ENCODE assay signal across 25 mouse cellular contexts in genomic region chr16:4984717-4985116, GRCm38 (mm10). TPM values are rescaled to one million over a fixed set of nuclear protein-coding genes. Genes with fewer than 3 reads are reported as not detected.
A peak's percentile ranks its signal among the peaks of the same experiment; 100 is the strongest.
DNase-seq lines count a peak whose midpoint lies in the region; ATAC-seq and TF ChIP-seq lines count a peak whose summit lies in the region.
"Had no signal": no experiment of that assay in that cellular context is flagged by ENCODE, and none has a peak within 500 bp of the region (broad histone marks: within the 10 kb centered on the region; RNA-seq: fewer than 3 reads in every experiment).

No protein-coding gene starts in this region.

- no peak overlapping the region for H3K4me3 ChIP-seq in gastrocnemius, adult 2 months

- ATAC-seq in activated CD4-positive, CD25-positive, alpha-beta regulatory T cell, adult 4 months = no peak
- ATAC-seq: CD4-positive, CD25-positive, alpha-beta regulatory T cell, adult 4 months; Patski had no signal

- TF ChIP-seq CTCF in gastrocnemius, adult 2 months (IDR thresholded peaks at IDR 0.05) = no peak

- intact Hi-C loops in gastrocnemius, adult 2 months (cut with DNase I) = no loop called here

- no peak overlapping the region for H3K27ac ChIP-seq in gastrocnemius, adult 2 months

- peak; percentile 10 for DNase-seq in gastrocnemius, adult 2 months
- no peak for DNase-seq in gastrocnemius, adult 8-10 months (ENCODE audit: low spot score in 2 of 2)
- peak; percentile 82 for DNase-seq in fat pad, adult 2 months (ENCODE audit: extremely low read depth, low read depth, low spot score)
- DNase-seq in gonadal fat pad, adult 2 months (ENCODE audit: low read depth) = peak; percentile 75
- no peak for DNase-seq in B cell, adult 2 months
- DNase-seq: adrenal gland, adult 2 months; adrenal gland, adult 8-10 months; adrenal gland, postnatal 10 days; adrenal gland, postnatal 14 days; adrenal gland, postnatal 25 days; adrenal gland, postnatal 36 days; cerebellum, adult 11 months; cerebellum, adult 11-12 months; cerebellum, adult 18-20 months; cerebellum, adult 2 months; cerebellum, adult 8-10 months had no signal

RNA-seq across cellular contexts. Expression of gene Sept12, which starts 12.9 kb away (rescaled TPM):
- not detected for total RNA-seq in gastrocnemius, adult 2 months (2021)
- not detected for total RNA-seq in gastrocnemius, adult 8-10 months (2022)
- 1.1 and 2.1 TPM in 2 replicates for polyA plus RNA-seq in gonadal fat pad, adult 2 months (2012; rRNA removed)
- not detected for polyA plus RNA-seq in activated CD4-positive, CD25-positive, alpha-beta regulatory T cell, adult 4 months (2017; shearing (Covaris generic))
- total RNA-seq: adrenal gland, adult 18-20 months; adrenal gland, adult 2 months; adrenal gland, adult 8-10 months; adrenal gland, postnatal 10 days; adrenal gland, postnatal 14 days; adrenal gland, postnatal 25 days; adrenal gland, postnatal 36 days; MEL had no signal
- polyA plus RNA-seq: adrenal gland, adult 2 months; brain, embryonic 14.5 days; C2C12; CD4-positive, CD25-positive, alpha-beta regulatory T cell, adult 4 months; cerebellum, adult 2 months had no signal

RNA-seq across cellular contexts. Expression of gene Anks3, which starts 20.7 kb away (rescaled TPM):
- 10 to 100 TPM; 12.8 to 16.7 TPM for total RNA-seq in gastrocnemius, adult 2 months (2021)
- 10 to 100 TPM in 3 of 4 experiments, 1 to 10 TPM in 1; 8.1 to 14.2 (median 12.0) TPM for total RNA-seq in gastrocnemius, adult 8-10 months (2022)
- 48.1 and 58.8 TPM in 2 replicates for polyA plus RNA-seq in gonadal fat pad, adult 2 months (2012; rRNA removed)
- 10 to 100 TPM; 29.7 to 31.8 TPM for polyA plus RNA-seq in activated CD4-positive, CD25-positive, alpha-beta regulatory T cell, adult 4 months (2017; shearing (Covaris generic))

RNA-seq across cellular contexts. Expression of gene Smim22, which starts 22.4 kb away (rescaled TPM):
- not detected for total RNA-seq in gastrocnemius, adult 2 months (2021)
- not detected for total RNA-seq in gastrocnemius, adult 8-10 months (2022)
- polyA plus RNA-seq in gonadal fat pad, adult 2 months (2012; rRNA removed) = 73.8 and 89.8 TPM in 2 replicates
- not detected for polyA plus RNA-seq in activated CD4-positive, CD25-positive, alpha-beta regulatory T cell, adult 4 months (2017; shearing (Covaris generic))
- total RNA-seq: adrenal gland, adult 18-20 months; adrenal gland, adult 2 months; adrenal gland, adult 8-10 months; adrenal gland, postnatal 14 days; adrenal gland, postnatal 25 days; adrenal gland, postnatal 36 days; CH12.LX; G1E; MEL had no signal
- polyA plus RNA-seq: C2C12; CD4-positive, CD25-positive, alpha-beta regulatory T cell, adult 4 months; G1E; Patski had no signal

RNA-seq across cellular contexts. Expression of gene Rogdi, which starts 28.6 kb away (rescaled TPM):
- 1 to 10 TPM; 5.2 to 7.4 TPM for total RNA-seq in gastrocnemius, adult 2 months (2021)
- total RNA-seq in gastrocnemius, adult 8-10 months (2022) = 1 to 10 TPM; 4.4 to 7.8 (median 6.0) TPM
- 161 and 182 TPM in 2 replicates for polyA plus RNA-seq in gonadal fat pad, adult 2 months (2012; rRNA removed)
- 10 to 100 TPM; 18.5 to 23.5 TPM for polyA plus RNA-seq in activated CD4-positive, CD25-positive, alpha-beta regulatory T cell, adult 4 months (2017; shearing (Covaris generic))

RNA-seq across cellular contexts. Expression of gene Nudt16l1, which starts 46.2 kb away (rescaled TPM):
- total RNA-seq in gastrocnemius, adult 2 months (2021) = 10 to 100 TPM; 10.5 to 13.7 TPM
- total RNA-seq in gastrocnemius, adult 8-10 months (2022) = 10 to 100 TPM; 10.0 to 12.9 (median 12.7) TPM
- polyA plus RNA-seq in gonadal fat pad, adult 2 months (2012; rRNA removed) = 89.6 and 113 TPM in 2 replicates
- 10 to 100 TPM; 86.6 to 90.3 TPM for polyA plus RNA-seq in activated CD4-positive, CD25-positive, alpha-beta regulatory T cell, adult 4 months (2017; shearing (Covaris generic))

Comparison
In these comparisons a context has a peak if more than half of its experiments do, and no peak if none do; other contexts are left out.
1. DNase-seq: peak in gastrocnemius, adult 2 months (single experiment), fat pad, adult 2 months (single experiment) and gonadal fat pad, adult 2 months (single experiment); none in gastrocnemius, adult 8-10 months (0 of 2) and B cell, adult 2 months (0 of 2).